Mouse (Mus musculus): Measurements from ENCODE around the gene Slc5a4b.
"Not testable (repeated sequence)": the region's sequence is repeated elsewhere in the genome, so short reads cannot be mapped to it uniquely, and the experiment has no call there.

The Slc5a4b gene

DNA sequence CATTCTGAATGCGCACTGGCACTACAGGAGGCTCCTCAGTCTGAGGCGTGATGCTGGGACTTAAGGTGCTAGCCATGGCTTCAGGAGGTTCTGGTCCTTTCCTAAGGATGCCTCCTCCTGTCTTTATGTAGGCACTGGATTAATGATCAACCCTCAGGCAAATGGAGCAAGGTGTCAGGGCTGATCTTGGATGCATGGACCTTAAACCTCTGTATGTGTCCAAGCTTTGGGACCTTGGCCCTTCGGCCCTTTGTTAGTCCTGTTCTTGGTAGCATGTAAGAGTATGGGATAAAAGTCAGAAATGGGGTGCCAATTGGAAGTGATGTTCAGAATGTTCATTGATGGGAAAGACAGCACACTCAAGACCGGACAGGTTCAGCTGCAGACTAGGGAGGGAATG, at the start of gene Slc5a4b:
Slc5a4b (minus strand) TSS at position 101 of the 400 bp plus-strand sequence.
- no peak for DNase-seq (ENCODE audit: low read depth, low spot score)

DNA sequence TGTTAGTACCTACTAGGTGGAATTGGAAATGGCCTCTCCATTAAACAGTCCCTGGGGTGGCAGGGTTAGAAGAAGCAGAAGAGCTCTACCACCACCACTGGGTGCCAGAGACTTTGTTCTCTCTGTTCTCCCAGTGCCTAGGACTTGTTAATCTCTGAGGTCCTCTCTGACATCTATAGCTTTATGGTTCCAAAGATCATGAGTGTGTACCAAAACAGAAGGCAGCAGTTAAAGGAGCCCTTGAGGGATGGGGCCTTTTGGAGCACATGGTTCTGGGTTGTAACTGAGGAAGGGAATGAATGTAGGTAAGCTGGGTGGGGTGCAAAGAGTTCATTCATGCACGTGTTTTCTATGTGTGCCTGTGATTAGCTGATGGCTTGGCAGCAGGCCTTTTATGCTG, 47.2 kb upstream of the Slc5a4b start:
- DNase-seq (ENCODE audit: low read depth, low spot score) = no peak

DNA sequence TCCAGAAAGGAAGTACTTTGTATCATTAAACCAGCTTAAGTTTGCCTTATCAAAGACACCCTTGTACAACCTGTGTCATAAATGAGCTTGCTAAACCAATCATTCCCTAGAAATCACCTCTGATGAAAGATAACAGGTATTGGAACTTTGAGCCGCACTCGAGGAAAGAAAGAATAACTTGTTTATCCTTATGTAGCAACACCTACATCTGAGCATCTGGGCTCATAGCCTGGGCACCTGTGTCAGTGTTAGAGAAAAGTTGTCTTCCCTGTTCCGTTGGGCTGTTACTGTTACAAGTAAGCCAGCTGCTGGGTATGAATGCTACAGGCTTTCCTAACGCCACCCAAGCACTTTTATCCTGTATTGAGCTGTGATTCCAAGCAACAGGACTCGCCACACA, 46.8 kb upstream of the Slc5a4b start:
- no peak for DNase-seq (ENCODE audit: low read depth, low spot score)

DNA sequence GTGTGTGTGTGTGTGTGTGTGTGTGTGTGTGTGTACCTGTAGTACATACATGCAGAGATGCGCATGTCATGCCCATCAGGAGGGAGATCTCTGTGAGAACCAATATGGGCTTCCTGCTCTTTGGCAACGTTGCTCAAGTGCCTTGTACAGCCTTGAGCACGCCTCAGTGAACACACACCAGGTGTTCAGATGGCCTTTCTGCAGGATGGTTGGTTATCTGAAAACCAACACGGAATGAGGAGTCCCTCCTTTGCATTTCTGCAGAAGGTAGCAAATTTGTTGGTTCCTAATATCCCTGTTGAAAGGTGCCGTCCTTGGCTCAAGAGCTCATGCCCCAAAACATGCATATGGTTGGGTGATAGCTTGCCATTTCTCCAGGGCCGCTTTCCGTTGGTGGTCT, 45.1 kb upstream of the Slc5a4b start:
- no peak for DNase-seq (ENCODE audit: low read depth, low spot score)

DNA sequence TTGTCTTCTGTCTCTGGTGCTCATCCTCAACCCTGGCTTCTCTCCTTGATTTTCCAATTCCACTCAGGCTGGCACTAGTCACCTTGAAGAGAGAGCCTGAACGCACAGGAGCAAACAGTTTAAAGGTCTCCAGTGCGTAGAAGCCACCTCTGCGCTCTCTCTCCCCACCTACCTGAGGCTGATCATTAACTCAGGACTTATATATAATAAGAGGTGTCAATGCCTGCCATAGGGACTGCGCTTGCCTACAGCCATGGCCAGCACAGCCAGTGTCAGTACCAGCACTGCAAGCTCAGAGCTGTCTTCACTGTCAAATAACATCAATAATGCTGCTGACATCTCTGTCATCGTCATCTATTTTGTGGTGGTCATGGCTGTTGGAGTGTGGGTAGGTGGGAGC, 36.5 kb upstream of the Slc5a4b start, which contains the start of gene Slc5a4a:
Slc5a4a (plus strand) TSS at position 174 of the 400 bp plus-strand sequence.
- DNase-seq (ENCODE audit: low read depth, low spot score) = no peak

DNA sequence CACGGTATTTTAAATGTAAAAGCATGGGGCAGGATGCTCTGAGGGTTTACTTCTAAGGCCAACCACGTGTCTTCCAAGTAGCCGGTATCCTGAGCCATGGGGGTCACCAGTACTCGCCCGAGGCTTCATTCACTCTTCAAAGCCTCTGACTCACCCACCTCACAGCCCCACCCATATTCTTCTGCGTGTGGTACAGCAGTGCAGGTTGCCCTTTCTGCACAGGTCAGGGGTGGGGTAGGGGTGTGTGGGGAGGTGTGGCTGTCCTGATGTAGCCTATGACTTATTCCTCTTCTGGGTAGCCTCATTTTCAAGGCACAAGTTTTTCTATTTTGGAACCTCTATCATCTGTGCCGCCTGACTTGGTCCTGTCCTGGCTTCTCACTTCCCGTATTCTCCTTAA, 36.1 kb upstream of the Slc5a4b start:
- no peak for DNase-seq (ENCODE audit: low read depth, low spot score)

DNA sequence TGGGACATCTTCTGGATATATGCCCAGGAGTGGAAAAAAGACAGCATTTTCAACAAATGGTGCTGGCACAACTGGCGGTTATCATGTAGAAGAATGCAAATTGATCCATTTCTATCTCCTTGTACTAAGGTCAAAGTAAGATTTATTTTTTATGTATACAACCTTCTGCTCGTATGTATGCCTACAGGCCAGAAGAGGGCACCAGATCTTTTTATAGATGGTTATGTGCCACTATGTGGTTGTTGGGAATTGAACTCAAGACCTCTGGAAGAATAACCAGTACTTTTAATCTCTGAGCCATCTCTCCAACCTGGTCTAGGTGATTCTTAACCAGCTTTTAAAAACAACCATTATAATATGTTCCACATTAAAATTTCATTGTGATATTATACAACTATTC, 25.6 kb upstream of the Slc5a4b start:
- DNase-seq (ENCODE audit: low read depth, low spot score) = no peak

DNA sequence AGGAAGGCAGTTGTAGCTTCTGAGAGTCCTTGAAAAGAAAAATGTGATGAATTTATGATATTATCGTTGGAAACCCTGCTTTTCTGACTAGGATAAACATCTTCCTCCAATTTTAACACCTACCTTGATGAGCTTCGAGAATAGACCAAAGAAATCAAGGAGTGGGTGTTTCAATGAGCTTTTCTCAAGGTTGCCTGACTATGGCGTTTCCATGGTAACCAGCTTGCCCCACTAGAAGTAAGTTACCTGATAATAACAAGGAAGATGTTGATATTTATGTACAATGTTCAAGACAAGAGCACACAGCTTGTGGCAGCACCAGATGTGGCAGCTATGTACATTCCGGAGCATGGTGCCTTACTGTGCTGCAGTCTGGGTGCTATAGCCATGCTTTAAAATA, 21.7 kb upstream of the Slc5a4b start:
- DNase-seq (ENCODE audit: low read depth, low spot score) = no peak

DNA sequence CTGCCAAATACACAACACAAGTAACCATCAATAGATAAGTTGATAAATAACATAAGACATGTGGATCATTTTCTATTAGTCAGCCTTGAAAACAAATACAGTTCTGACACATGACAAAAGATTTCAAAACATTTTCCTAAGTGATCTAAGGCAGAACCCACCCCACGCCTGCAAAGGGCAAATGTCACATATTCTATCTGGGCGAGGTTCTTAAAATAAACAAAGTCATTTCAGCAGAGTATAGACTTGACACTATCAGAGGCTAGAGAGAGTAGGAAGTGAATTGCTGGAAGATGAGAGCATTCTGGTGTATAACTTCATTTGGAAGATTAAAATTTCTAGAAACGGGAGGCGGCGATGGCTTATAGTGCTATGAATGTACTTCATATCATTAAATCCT, 10.7 kb upstream of the Slc5a4b start:
- DNase-seq (ENCODE audit: low read depth, low spot score) = no peak

DNA sequence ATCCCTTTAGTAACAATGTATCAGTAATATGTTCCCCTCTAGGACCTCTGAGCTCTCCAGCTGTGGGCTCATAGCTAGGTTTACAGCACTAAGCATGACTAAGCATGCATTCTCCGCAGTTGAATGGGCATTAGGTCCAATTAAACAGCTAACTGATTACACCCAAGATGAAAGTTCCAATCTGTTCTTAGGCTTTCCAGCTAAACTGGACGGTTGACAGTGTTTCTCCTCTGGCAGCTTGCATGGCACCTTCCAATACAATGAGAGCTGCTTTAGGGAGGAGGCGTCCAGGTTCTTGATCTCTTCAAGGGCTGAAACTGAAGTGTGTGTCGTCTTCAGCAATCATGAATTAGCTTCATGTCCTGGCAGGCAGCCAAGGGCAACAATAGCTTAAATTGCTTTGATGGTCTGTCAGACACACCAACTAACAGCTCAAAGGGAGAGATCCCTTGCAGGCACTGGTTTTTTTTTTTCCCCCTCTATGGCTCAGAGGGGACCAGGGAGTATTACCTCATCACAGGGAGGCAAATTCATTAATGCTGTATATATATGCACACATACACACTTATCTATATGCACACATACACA, 9.5 kb upstream of the Slc5a4b start:
- no peak for DNase-seq (ENCODE audit: low read depth, low spot score)

DNA sequence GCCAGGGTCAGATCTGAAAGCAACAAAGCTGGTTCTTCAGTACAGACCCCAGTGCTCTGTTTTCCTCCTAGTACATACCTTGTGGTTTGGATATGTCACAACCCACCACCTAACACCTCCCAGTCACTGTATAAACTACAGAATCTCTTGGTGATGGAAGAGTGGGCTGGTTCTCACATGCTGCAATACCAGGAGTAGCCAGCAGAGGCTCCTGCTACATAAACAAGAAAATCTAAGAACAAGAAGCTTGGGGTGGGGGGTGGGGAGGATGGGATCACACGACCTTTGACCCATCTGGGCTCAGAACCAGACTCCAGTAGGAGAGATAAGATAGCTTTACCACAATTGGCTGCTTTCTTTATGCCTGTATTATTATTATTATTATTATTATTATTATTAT, 8.0 kb upstream of the Slc5a4b start:
- no peak for DNase-seq (ENCODE audit: low read depth, low spot score)

DNA sequence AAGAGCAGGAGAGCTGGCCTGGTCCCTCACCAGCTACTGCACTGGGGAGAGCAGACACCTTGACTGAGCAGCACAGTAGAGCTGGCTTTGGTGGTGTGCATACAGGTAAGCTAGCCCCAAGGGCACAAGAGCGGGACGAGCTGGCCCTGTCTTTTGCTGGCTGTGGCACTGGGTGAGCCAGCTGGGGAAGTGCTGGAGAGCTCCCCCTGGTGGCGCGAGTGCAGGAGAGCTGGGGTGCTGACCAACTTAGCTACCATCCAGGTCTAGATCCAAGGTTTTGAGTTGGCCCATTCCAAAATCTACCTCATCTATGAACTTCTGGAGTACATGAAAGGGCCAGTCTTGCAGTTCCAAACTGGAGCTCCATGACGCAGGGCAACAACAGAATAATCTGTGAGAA, 7.2 kb upstream of the Slc5a4b start:
- DNase-seq (ENCODE audit: low read depth, low spot score) = peak; percentile 3

DNA sequence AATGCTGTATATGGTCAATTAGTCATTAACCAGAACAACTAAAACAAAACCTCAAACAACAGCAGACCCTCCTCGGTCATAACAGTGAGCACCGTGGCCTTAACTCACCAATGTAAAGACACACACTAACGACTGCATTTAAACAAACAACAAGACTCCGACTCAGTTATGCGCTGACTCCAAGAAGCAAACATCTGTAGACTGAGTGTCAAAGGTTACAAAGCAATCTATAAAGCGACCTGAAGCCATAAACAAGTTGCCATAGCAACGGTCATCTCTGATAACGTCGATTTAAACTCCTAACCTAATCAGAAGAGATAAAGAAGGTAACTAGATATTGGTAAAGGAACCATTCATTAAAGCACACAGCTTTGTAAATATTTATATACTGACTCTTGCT, 13.4 kb downstream of the Slc5a4b start:
- no peak for DNase-seq (ENCODE audit: low read depth, low spot score)

DNA sequence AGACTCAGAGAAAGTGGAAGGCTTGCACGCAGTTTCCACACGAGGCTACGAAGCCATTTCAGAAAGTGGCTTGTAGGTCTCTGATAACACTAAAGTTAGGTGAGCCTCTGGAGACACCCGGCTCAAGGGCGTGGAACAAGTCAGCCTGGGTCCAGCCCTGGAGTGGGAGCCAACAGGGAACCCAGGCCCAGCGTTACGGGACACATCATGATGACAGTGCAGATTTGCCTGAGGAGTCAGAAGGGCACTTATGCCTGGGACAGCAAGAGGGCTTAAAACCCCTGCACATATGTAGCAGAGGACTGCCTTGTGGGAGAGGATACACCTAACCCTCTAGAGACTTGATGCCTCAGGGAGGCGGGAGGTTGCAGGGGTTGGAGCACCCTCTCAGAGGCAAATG, 14.2 kb downstream of the Slc5a4b start:
- DNase-seq (ENCODE audit: low read depth, low spot score) = no peak

DNA sequence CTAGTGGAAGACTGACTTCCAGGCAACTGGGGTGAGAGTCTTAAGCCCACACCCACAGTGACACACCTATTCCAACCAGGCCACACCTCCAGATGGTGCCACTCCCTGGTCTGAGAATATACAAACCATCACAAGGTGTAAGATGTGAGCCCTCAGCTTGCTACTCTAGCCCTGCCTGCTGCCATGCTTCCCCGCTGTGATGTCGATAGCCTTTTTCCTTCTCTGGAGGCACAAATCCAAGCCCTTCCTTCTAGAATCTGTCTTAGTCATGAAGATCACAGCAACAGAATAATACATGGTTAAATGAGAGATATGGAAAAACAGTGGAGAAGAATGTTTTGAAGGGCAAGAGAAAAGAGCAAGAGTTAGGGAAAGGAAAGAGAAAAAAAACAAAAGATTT, 33.8 kb downstream of the Slc5a4b start:
- not testable (repeated sequence) for DNase-seq (ENCODE audit: low read depth, low spot score)

DNA sequence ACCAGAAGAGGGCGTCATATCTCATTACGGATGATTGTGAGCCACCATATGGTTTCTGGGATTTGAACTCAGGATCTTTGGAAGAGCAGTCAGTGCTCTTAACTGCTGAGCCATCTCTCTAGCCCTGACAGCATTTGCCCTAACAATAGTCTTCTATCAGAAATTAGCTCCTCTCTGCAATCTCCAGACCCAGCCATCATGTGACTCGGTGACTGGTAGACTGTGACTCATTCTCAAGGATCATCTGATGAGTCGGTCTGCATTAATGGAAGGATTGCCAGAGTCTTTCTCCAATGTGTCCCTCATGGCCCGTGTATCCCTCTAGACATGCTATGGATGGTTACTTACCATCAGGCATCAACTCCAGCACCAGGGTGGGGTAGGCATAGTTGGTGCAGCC, 38.7 kb downstream of the Slc5a4b start:
- DNase-seq (ENCODE audit: low read depth, low spot score) = not testable (repeated sequence)

DNA sequence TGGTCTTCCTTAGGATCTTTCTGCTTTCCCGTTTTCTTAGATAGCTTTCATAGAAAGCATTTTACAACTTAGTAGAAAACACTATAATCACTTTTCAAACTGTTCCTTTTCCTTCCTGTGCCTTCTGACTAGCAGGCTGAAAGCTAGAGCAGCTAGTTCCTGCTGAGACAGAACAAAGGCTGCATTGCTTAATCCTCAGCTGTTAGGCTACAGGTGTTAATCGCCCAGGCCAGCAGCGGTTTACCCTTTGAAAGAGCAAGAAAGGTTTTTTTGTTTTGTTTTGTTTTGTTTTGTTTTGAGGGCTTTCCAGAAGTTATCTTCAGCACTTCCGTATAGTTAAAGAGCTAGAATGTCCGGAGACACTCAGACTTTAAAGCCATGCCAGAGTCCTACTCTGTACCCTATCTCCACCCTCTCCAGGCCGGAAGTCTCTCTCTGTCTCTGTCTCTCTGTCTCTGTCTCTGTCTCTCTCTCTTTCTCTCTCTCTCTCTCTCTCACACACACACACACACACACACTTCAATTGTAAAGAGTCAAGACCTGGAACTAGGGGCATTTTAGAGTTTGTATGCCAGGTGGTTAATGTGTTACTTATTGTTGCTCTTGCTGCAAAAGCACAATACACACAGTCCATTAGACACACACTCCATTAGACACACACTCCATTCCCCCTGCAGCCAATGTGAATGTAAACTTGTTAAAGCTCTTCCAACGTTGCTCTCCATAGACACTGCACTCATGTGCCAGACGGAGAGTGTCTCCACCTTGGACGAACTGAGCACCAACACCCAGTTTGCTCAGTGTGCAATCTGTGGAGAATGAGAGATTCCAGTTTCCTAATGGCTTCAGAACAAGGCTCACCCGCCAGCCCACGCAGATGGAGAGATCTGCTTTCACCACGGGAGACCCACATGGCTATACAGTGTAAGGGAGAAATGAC, 42.8 kb downstream of the Slc5a4b start:
- no peak for DNase-seq (ENCODE audit: low read depth, low spot score)

DNA sequence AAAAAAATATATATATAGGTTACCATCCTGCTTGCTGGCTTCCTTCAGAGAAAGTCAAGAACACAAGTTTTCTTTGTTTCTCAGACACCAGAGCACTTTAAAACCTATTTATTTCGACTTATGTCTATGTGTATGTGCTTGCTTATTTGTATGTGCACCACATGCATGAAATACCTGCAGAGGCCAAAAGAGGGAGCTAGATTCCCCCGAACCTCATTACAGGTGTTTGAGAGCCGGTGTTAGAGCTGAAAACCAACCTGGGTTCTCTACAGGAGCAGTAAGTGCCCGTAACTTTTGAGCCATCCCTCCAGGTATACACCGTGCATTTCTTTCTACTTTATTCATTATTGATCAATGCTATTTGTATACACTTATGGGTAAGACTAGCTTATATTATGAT, 48.3 kb downstream of the Slc5a4b start:
- DNase-seq (ENCODE audit: low read depth, low spot score) = no peak

DNA sequence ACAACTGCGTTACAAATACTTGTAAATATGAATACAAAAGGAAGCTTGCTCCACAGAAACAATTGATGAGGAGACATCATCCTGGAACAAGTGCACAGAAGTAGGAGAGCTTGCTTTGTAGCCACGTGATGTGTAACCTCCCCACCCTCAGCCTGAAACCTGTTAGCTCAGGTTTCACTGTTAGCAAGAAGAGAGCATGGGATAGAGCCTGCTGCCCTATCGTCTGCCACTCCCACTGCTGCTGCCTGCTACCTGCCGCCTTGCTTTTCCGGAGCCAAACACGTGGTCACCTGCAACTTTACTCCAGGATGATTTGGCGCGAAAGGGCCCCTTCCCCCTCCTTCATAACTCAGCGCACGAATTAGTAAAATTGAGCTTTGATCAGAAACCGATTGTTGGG, 58.9 kb downstream of the Slc5a4b start:
- DNase-seq (ENCODE audit: low read depth, low spot score) = no peak

DNA sequence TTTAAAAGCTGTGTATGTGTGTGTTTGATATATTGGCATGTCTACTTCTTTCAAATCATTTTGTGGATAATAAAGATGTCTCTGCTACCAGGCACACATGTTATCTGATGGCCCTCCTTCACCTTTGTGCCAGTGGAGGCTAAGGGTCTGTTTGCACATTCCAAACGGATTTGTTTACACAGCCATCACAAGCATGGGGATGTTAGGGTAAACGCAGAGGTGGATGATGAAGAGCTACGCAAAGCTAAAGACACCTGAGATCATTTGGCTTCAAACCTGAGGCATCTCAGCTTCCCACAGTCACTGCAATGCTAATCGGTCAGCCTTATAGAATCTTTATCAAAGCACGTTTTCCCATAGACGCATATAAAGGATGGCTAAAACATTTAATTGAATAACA, 61.8 kb downstream of the Slc5a4b start:
- DNase-seq (ENCODE audit: low read depth, low spot score) = no peak

DNA sequence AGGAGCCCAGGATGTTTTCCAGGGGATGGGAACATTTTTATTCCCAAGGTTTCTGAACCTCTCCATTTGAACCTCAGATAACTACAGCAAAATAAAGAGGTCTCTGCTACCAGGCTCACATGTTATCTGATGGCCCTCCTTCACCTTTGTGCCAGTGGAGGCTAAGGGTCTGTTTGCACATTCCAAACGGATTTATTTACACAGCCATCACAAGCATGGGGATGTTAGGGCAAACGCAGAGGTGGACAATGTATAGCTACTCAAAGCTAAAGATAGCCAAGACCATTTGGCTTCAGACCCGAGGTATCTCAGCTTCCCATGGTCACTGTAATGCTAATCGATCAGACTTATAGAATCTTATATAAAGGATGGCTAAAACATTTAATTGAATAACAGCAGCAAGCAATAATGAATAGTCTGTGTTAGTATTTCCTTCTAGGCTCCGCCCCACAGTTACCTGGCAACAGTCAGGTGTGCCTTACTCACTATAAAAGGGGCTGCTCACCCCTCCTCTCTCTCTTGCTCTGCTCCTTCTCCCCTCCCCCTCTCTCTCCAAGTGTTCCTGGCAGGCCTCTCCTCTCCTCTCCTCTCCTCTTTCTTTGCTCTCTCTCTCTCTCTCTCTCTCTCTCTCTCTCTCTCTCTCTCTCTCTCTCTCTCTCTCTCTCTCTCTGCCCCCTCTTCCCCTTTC, 63.4 kb downstream of the Slc5a4b start:
- DNase-seq (ENCODE audit: low read depth, low spot score) = no peak

DNA sequence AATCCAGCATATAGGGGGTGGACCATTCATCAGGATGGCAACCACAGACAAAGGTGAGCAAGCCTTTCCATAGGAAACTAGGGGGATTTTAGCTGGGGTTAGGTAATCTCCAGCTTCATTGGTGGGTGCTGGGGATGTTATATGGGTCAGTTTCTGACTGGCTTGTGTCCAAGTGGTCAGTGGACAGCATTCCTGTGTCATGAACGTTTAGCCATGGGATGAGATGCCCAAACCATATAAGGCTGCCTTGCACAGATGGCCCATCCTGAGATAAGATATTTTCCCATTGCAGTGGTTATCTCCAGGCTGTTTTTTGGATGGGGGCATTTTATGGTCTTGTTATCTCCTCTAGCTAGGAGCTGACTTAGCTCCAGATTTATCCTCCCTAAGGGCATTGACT, 64.0 kb downstream of the Slc5a4b start:
- no peak for DNase-seq (ENCODE audit: low read depth, low spot score)

DNA sequence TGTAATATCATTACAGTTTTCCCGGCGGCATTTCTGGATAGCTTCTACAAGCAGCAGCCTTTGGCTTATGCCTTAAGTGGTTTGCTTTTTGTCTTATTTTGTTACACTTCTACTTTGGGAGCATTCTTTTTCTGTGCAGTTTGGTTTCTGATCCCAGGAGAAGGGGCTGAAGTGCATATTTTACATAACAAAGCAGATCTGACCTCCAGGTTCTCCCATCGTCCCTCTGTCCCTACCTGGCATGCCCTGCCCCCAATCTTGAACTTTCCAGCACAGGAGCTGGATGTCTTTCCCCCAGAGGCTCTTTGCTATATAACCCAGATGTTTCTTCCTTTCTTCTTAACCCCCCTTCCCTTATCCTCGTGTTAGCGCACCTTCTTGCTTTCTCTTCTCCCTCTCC, 65.4 kb downstream of the Slc5a4b start:
- DNase-seq (ENCODE audit: low read depth, low spot score) = no peak
